Mouse (Mus musculus): ENCODE measurements around the gene Otop2. TPM values are rescaled to one million over a fixed set of nuclear protein-coding genes. Genes with fewer than 3 reads are reported as not detected.
A peak's percentile ranks its signal among the peaks of the same experiment; 100 is the strongest.

Otop2 gene
- polyA plus RNA-seq, 1 experiment from 2014 or later, result not detected

DNA sequence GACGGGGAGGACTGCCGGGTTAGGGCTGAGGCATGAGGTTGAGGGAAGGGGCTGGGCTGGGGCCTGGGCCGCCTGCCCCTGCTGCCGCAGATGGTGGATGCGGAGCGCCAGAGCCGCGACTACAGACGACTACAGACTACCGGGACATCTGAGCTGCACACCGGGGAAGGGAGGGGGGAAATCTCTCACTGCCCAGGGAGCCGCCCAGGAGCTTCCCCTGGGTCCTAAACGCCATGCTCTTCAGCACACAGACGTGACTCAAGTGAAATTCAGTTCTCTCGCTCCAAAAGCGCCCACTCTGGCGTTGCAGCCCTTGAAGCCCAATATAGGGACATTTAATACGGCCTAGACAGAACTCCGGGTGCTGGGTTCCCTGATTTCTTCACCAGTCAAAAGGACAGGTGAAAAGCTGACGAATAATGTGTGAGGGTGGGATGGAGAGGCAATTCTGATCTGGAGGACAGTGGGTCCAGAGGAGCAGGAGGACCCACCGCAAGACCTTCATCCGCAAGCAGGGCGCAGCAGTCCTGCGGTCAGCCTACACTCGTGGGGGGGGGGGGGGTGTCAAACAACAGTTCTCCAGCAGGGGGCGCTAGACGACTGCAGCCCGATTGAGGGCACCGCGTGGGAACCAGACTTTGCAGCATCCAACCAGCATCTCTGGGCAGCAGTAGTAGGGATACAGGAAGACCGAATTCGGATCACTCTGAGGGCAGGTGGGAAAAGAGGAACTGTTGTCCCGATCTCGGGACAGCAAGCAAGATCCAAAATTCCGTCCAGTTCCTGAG, 15.1 kb downstream of the Otop2 start, which contains the start of gene Ush1g:
TSS of gene Ush1g (minus strand) at position 136 of the 788 bp plus-strand sequence.
- no peaks in the 10 kb centered on the region for H3K36me3 ChIP-seq (ENCODE audit: control insufficient read depth, insufficient read depth, low read length)
- no peak within 1 kb of the TSS for H3K9ac ChIP-seq (ENCODE audit: low read depth, low read length)
- WGBS, result 5% methylated on average over 35 of the region's 35 CpGs
- peaks cover 14% of the 10 kb centered on the region for H3K4me1 ChIP-seq (replicated peaks; ENCODE audit: control insufficient read depth, insufficient read depth, low read length)
- no peak within 1 kb of the TSS for H3K4me3 ChIP-seq (ENCODE audit: low read depth, low read length)
- H3K27ac ChIP-seq (ENCODE audit: low read depth, low read length), result no peak within 1 kb of the TSS
- peaks cover 76% of the 10 kb centered on the region for H3K27me3 ChIP-seq (ENCODE audit: control insufficient read depth, insufficient read depth, low read length)
- DNase-seq (ENCODE audit: low spot score) (peak; percentile 88), ATAC-seq (ENCODE audit: low FRiP score) (peak; percentile 33; the same call in 1 of the 2 replicates)
- no peaks in the 10 kb centered on the region for H3K9me3 ChIP-seq (ENCODE audit: control insufficient read depth, low read length)
- H3K4me2 ChIP-seq (replicated peaks; ENCODE audit: low read depth, low read length), result peak within 1 kb of the TSS; percentile 18

DNA sequence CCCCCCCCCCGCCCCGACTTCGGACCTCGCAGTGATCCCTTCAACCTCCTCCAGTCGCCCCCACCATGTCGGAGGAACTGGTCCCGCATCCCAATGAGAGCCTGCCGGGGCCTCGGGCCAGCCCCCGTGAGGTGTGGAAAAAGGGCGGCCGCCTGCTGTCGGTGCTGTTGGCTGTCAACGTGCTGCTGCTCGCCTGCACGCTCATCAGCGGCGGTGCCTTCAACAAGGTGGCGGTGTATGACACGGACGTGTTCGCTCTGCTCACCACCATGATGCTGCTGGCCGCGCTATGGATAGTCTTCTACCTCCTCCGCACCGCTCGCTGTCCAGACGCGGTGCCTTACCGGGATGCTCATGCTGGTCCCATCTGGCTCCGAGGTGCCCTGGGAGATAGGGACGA, 16.4 kb downstream of the Otop2 start:
- no peak overlapping the region for H3K27ac ChIP-seq (ENCODE audit: low read depth, low read length)
- WGBS, result 25% methylated on average over 31 of the region's 32 CpGs
- peaks cover 64% of the 10 kb centered on the region for H3K27me3 ChIP-seq (ENCODE audit: control insufficient read depth, insufficient read depth, low read length)
- no peak for DNase-seq (ENCODE audit: low spot score)
- ATAC-seq (ENCODE audit: low FRiP score), result no peak
- H3K36me3 ChIP-seq (ENCODE audit: control insufficient read depth, insufficient read depth, low read length), result no peaks in the 10 kb centered on the region
- no peaks in the 10 kb centered on the region for H3K9me3 ChIP-seq (ENCODE audit: control insufficient read depth, low read length)
- no peak overlapping the region for H3K4me2 ChIP-seq (replicated peaks; ENCODE audit: low read depth, low read length)
- H3K4me1 ChIP-seq (replicated peaks; ENCODE audit: control insufficient read depth, insufficient read depth, low read length), result peaks cover 14% of the 10 kb centered on the region
- no peak overlapping the region for H3K9ac ChIP-seq (ENCODE audit: low read depth, low read length)
- no peak overlapping the region for H3K4me3 ChIP-seq (ENCODE audit: low read depth, low read length)

DNA sequence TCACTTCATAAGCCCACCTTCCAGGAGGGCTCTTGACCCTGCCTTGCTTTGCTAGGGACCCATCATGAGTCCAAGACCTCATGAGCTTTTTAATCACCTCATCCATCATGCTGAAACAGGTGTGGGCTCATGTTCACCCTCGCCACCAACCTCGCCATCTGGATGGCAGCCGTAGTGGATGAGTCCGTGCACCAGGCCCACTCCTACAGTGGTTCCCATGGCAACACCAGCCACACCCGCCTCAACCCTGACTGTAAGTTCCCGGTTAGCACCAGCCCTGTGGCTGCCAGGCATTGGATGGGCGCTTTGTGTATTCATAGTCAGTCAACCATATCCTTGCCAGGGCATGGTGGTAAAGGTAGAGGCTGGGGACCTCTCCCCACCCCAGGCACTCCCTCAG, 19.8 kb downstream of the Otop2 start:
- 72% methylated on average over 7 of the region's 7 CpGs for WGBS
- H3K4me3 ChIP-seq (ENCODE audit: low read depth, low read length), result no peak overlapping the region
- no peaks in the 10 kb centered on the region for H3K9me3 ChIP-seq (ENCODE audit: control insufficient read depth, low read length)
- no peak overlapping the region for H3K27ac ChIP-seq (ENCODE audit: low read depth, low read length)
- no peak for ATAC-seq (ENCODE audit: low FRiP score)
- no peak overlapping the region for H3K9ac ChIP-seq (ENCODE audit: low read depth, low read length)
- H3K4me1 ChIP-seq (replicated peaks; ENCODE audit: control insufficient read depth, insufficient read depth, low read length), result peaks cover 6% of the 10 kb centered on the region
- peaks cover 30% of the 10 kb centered on the region for H3K27me3 ChIP-seq (ENCODE audit: control insufficient read depth, insufficient read depth, low read length)
- no peak for DNase-seq (ENCODE audit: low spot score)
- no peaks in the 10 kb centered on the region for H3K36me3 ChIP-seq (ENCODE audit: control insufficient read depth, insufficient read depth, low read length)
- no peak overlapping the region for H3K4me2 ChIP-seq (replicated peaks; ENCODE audit: low read depth, low read length)

DNA sequence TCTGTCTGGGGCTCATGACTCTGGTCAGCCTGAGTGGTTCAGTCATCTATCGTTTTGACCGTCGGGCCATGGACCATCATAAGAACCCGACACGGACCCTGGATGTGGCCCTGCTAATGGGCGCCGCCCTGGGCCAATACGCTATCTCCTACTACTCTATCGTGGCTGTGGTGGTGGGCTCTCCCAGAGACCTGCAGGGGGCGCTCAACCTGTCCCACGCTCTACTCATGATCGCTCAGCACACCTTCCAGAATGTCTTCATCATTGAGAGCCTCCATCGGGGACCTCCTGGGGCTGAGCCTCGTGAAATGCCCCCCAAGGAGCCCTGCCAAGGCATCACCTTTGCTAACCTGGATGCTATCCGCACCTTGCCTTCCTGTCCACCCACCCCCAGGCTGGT, 22.4 kb downstream of the Otop2 start:
- Histone ChIP-seq H3K36me3 (ENCODE audit: control insufficient read depth, insufficient read depth, low read length) (no peaks in the 10 kb centered on the region), H3K27ac (ENCODE audit: low read depth, low read length) (no peak overlapping the region), H3K9ac (ENCODE audit: low read depth, low read length) (no peak overlapping the region), H3K4me1 (replicated peaks; ENCODE audit: control insufficient read depth, insufficient read depth, low read length) (no peaks in the 10 kb centered on the region), H3K4me3 (ENCODE audit: low read depth, low read length) (no peak overlapping the region), H3K9me3 (ENCODE audit: control insufficient read depth, low read length) (no peaks in the 10 kb centered on the region), H3K27me3 (ENCODE audit: control insufficient read depth, insufficient read depth, low read length) (peaks cover 5% of the 10 kb centered on the region), H3K4me2 (replicated peaks; ENCODE audit: low read depth, low read length) (no peak overlapping the region)
- DNase-seq (ENCODE audit: low spot score) (no peak), ATAC-seq (ENCODE audit: low FRiP score) (no peak)
- WGBS, result 71% methylated on average over 15 of the region's 15 CpGs

DNA sequence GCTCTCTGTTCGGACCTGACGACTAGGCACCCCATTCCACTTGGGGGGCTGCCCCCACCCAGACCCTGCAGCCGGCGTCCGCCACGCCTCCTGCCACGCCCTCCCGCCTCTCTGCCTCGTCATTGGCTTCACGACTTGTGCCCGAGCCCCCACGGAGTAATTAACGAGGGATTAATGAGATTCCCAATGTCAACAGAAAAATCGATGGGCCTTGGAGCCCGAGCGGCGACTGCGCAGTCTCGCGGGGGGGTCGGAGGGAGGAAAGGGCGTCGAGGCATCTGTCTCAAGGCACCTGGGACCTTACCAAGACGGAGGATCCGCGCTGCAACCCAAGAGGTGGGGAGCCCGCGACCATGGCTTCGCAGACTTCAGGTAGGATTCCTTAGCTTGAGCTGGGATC, 27.6 kb downstream of the Otop2 start, which contains the start of gene Otop3:
TSS of gene Otop3 (plus strand) at position 201 of the 400 bp plus-strand sequence.
- ATAC-seq (ENCODE audit: low FRiP score), result no peak
- WGBS, result 2% methylated on average over 29 of the region's 29 CpGs
- H3K4me2 ChIP-seq (replicated peaks; ENCODE audit: low read depth, low read length), result peak within 1 kb of the TSS; percentile 35
- H3K27me3 ChIP-seq (ENCODE audit: control insufficient read depth, insufficient read depth, low read length), result peaks cover 26% of the 10 kb centered on the region
- DNase-seq (ENCODE audit: low spot score), result peak; percentile 55
- H3K9ac ChIP-seq (ENCODE audit: low read depth, low read length), result no peak within 1 kb of the TSS
- no peaks in the 10 kb centered on the region for H3K9me3 ChIP-seq (ENCODE audit: control insufficient read depth, low read length)
- H3K36me3 ChIP-seq (ENCODE audit: control insufficient read depth, insufficient read depth, low read length), result no peaks in the 10 kb centered on the region
- H3K4me1 ChIP-seq (replicated peaks; ENCODE audit: control insufficient read depth, insufficient read depth, low read length), result 0 out of 2 replicates have a peak, but pooled peaks cover 3% of the 10 kb centered on the region
- peak within 1 kb of the TSS; percentile 17; the same call in 1 of the 2 replicates for H3K4me3 ChIP-seq (ENCODE audit: low read depth, low read length)
- no peak within 1 kb of the TSS for H3K27ac ChIP-seq (ENCODE audit: low read depth, low read length)

DNA sequence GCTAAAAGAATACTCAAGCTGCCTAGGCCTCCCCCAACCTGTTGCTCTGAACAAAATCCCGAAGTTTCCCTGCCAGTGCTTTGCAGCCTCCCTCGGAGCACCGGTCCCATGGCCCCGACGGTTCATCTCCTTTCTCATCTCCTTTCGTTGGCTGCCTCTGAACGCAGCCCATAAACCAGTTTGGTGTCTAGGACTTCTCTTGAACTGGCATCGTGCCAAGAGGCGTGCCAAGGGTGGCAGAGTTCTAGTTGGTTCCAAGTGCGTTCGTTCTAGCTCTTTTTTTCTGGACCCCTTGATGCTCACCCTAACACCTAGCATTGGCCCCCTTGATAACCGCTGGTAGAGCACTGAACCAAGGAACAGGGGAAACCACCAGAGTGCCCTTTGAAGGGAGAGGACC, 28.3 kb downstream of the Otop2 start:
- no peak for ATAC-seq (ENCODE audit: low FRiP score)
- H3K4me3 ChIP-seq (ENCODE audit: low read depth, low read length), result no peak overlapping the region
- H3K9ac ChIP-seq (ENCODE audit: low read depth, low read length), result no peak overlapping the region
- H3K9me3 ChIP-seq (ENCODE audit: control insufficient read depth, low read length), result no peaks in the 10 kb centered on the region
- 0 out of 2 replicates have a peak, but pooled peaks cover 3% of the 10 kb centered on the region for H3K4me1 ChIP-seq (replicated peaks; ENCODE audit: control insufficient read depth, insufficient read depth, low read length)
- H3K4me2 ChIP-seq (replicated peaks; ENCODE audit: low read depth, low read length), result no peak overlapping the region
- WGBS, result 62% methylated on average over 12 of the region's 12 CpGs
- no peaks in the 10 kb centered on the region for H3K36me3 ChIP-seq (ENCODE audit: control insufficient read depth, insufficient read depth, low read length)
- peaks cover 26% of the 10 kb centered on the region for H3K27me3 ChIP-seq (ENCODE audit: control insufficient read depth, insufficient read depth, low read length)
- no peak overlapping the region for H3K27ac ChIP-seq (ENCODE audit: low read depth, low read length)
- no peak for DNase-seq (ENCODE audit: low spot score)

DNA sequence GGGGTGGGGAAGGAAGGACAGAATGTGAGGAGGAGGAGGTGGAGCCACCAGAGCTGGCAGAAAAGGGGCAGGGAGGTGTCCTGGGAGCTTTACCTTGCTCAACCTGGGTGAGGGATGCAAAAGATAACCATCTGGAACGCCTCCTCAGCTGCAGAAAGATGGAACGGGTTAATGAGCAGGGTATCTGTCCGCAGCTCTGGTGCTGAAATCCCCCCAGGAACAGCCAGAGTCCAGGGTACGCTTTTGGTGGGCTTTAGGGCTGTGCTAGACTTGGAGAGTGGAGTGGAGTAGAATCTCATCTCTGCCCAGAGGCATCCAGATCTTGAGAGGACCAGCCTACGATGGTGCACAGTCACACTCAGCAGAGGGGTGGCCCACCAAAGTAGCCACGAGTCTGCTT, 29.2 kb downstream of the Otop2 start:
- WGBS, result 18% methylated on average over 6 of the region's 6 CpGs
- DNase-seq (ENCODE audit: low spot score) (peak; percentile 29), ATAC-seq (ENCODE audit: low FRiP score) (no peak)
- Histone ChIP-seq H3K4me1 (replicated peaks; ENCODE audit: control insufficient read depth, insufficient read depth, low read length) (0 out of 2 replicates have a peak, but pooled peaks cover 3% of the 10 kb centered on the region), H3K9ac (ENCODE audit: low read depth, low read length) (no peak overlapping the region), H3K27me3 (ENCODE audit: control insufficient read depth, insufficient read depth, low read length) (peaks cover 26% of the 10 kb centered on the region), H3K36me3 (ENCODE audit: control insufficient read depth, insufficient read depth, low read length) (no peaks in the 10 kb centered on the region), H3K4me2 (replicated peaks; ENCODE audit: low read depth, low read length) (no peak overlapping the region), H3K27ac (ENCODE audit: low read depth, low read length) (no peak overlapping the region), H3K4me3 (ENCODE audit: low read depth, low read length) (no peak overlapping the region), H3K9me3 (ENCODE audit: control insufficient read depth, low read length) (no peaks in the 10 kb centered on the region)

DNA sequence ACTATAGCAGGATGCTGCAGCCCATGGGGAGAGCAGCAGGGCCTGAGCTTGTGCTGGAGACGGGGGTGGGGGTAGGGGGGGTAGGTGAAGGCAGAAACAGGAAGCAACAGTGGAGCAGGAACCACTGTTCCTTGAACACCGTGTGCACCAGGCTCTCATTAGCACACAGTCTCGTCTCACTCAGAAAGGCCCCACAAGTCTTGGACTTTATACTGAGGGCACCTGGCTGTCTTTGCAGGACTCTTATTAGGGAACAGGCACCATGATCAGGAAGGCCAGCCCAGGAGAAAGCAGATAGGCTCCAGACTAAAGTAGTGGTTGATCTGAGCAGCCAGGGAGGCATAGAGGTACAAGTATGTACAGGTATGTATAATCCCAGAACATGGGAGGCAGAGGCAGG, 30.4 kb downstream of the Otop2 start:
- no peak for ATAC-seq (ENCODE audit: low FRiP score)
- WGBS, result 56% methylated on average over 3 of the region's 3 CpGs
- peaks cover 26% of the 10 kb centered on the region for H3K27me3 ChIP-seq (ENCODE audit: control insufficient read depth, insufficient read depth, low read length)

DNA sequence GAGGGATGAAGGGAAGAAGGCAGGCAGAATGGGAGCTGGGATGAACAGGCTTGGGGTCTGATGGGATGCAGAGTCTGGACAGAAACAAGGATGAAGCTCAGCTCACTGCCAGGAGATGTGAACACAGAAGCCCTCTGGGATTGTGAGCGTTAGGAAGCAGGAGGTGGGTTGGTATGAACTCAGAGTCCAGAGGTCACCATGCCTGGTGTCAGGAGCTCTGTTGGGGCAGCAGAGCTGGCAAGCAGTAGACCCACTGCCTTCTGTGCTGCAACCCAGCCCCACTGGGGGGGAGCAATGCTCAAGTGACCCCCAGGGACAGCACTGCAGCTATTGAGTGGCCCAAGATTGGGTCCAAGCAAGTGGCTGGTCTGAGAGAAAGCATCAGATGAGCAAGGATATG, 30.9 kb downstream of the Otop2 start:
- Histone ChIP-seq H3K9me3 (ENCODE audit: control insufficient read depth, low read length) (no peaks in the 10 kb centered on the region), H3K4me3 (ENCODE audit: low read depth, low read length) (no peak overlapping the region), H3K4me2 (replicated peaks; ENCODE audit: low read depth, low read length) (no peak overlapping the region), H3K27me3 (ENCODE audit: control insufficient read depth, insufficient read depth, low read length) (peaks cover 26% of the 10 kb centered on the region), H3K36me3 (ENCODE audit: control insufficient read depth, insufficient read depth, low read length) (no peaks in the 10 kb centered on the region), H3K9ac (ENCODE audit: low read depth, low read length) (no peak overlapping the region), H3K27ac (ENCODE audit: low read depth, low read length) (no peak overlapping the region), H3K4me1 (replicated peaks; ENCODE audit: control insufficient read depth, insufficient read depth, low read length) (0 out of 2 replicates have a peak, but pooled peaks cover 3% of the 10 kb centered on the region)
- DNase-seq (ENCODE audit: low spot score) (no peak), ATAC-seq (ENCODE audit: low FRiP score) (no peak)
- WGBS, result 76% methylated on average over 1 of the region's 1 CpGs

More for the DNA sequence above, 30.4 kb downstream of the Otop2 start:
- Histone ChIP-seq H3K9ac (ENCODE audit: low read depth, low read length) (no peak overlapping the region), H3K4me1 (replicated peaks; ENCODE audit: control insufficient read depth, insufficient read depth, low read length) (0 out of 2 replicates have a peak, but pooled peaks cover 3% of the 10 kb centered on the region), H3K9me3 (ENCODE audit: control insufficient read depth, low read length) (no peaks in the 10 kb centered on the region), H3K36me3 (ENCODE audit: control insufficient read depth, insufficient read depth, low read length) (no peaks in the 10 kb centered on the region), H3K4me2 (replicated peaks; ENCODE audit: low read depth, low read length) (no peak overlapping the region), H3K27ac (ENCODE audit: low read depth, low read length) (no peak overlapping the region), H3K4me3 (ENCODE audit: low read depth, low read length) (no peak overlapping the region)
- DNase-seq (ENCODE audit: low spot score), result no peak

Data from hindbrain, embryonic 11.5 days (tissue).